Mouse (Mus musculus) heart, adult 2 months (tissue): ENCODE results near the gene Tacc2.

Source experiments
- CTCF ChIP-seq: fragments of 200-600 bp; IDR thresholded peaks from 2 replicates; pipeline ENCODE4 v1.8.1; 2022; ENCODE audit warnings: antibody characterized with exemption, mild to moderate bottlenecking, moderate library complexity
- EP300 ChIP-seq: fragments of 200-500 bp; IDR thresholded peaks from 2 replicates; pipeline ENCODE4 v1.6.1; 2011; ENCODE audit warnings: low read depth, low read length, control low read depth; ENCODE audit not compliant: insufficient read depth
- POLR2A ChIP-seq: fragments of 200-500 bp; IDR thresholded peaks from 2 replicates; pipeline ENCODE4 v1.6.1; 2011; ENCODE audit warnings: mild to moderate bottlenecking, low read depth, low read length, control low read depth; ENCODE audit not compliant: insufficient read depth

DNA sequence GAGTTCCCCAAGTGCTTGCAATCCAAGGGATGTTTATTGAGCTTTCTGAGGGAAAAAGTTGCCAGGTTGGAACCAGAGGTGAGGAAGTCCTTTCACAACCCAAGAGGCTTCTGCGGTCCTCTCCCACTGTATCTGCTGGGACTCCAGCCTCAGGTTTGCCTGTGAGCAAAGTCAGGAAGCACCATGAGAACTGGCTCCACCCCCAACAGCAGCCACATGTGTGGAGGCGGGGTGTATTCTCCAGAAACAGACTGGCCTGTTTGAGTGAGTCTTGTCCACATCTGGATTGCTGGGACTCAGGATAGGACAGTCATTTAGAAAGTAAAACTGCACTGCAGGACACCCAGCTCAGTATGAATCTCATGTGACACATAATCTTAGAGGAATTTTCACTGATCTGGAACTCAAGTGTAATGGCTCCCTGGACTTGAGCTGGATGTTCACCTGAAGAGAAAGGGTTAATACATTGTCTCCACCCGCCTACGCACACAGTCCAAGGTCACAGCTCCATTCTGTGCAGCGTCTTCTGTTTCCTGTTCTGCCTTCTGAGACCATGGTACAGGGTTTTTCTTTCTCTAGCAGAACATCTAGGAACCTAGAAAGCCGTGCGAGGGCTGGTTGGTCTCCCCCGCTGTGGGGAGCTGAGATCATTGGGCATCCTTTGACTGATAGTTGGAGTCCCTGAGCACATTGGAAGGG lies 149.6 kb downstream of the Tacc2 start:
- TF ChIP-seq CTCF (no peak), POLR2A (no peak), EP300 (no peak)
